Mouse (Mus musculus): Measurements from ENCODE around the gene Ssxb6. TPM values are rescaled to one million over a fixed set of nuclear protein-coding genes. Genes with fewer than 3 reads are reported as not detected.

Ssxb6 gene
- total RNA-seq (2023): not detected

DNA sequence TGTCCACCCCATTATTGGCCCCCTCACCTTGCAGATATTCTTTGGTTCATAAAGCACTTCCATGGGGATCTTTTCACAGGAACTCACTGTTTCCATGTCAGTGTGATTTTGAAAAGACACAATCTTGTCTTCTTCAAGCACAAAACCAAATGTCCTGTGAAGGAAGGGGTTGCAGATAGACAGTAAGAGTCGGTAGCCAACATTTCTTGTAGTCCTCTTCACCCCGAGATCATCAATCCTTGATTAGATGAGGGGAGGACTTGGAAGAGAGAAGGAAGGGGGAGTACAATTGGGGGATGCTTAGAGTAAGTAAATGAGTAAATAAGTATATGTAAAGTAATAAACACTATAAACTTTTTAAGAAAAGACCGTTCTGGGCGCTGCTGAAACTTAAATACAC, at the start of gene Ssxb6:
Gene Ssxb6, minus strand, starts transcription at position 101 of the 400 bp plus-strand sequence.

DNA sequence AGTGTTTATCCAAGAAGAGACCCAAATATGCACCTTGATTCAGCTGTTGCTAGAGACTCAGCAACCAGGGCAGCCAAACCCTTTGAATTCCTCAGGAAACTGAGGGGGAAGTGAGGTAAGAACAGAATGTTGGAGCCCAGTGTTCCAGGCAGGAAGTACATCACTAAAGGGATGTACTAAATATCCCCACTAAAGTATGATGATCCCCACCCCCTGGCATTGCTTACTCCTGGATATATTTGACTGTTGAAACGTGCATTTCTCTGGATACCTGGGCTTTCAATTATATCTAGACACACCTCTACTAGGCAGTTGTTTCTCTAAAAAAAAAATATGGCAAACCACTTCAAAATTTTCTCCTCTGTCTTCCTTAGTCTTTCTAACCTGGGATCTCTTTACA, 43.7 kb upstream of the Ssxb6 start, which contains the start of gene Ssxb3:
Gene Ssxb3, minus strand, starts transcription at position 101 of the 400 bp plus-strand sequence.

DNA sequence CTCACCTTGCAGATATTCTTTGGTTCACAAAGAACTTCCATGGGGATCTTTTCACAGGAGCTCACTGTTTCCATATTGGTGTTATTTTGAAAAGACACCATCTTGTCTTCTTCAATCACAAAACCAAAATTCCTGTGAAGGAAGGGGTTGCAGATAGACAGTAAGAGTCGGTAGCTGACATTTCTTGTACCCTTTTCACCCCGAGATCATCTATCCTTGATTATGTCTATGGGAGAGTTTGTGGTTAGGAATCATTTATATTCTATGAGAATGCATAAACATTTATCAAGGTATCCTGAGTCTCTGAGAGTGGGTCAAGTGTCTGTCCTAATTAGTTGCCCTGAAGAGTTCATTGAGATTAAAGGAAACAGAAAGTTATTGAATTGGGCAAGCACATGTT, 23.2 kb downstream of the Ssxb6 start, which contains the start of gene Gm14459:
Gene Gm14459, minus strand, starts transcription at position 101 of the 400 bp plus-strand sequence.

Other genes with a start within 250 kb of the Ssxb6 start
- not detected for gene Ssxb10, start 220.8 kb downstream of the Ssxb6 start, total RNA-seq (2023)
- gene Ssxb9, start 181.3 kb downstream of the Ssxb6 start, total RNA-seq (2023): not detected
- gene Ssxb1, start 134.9 kb downstream of the Ssxb6 start, total RNA-seq (2023): not detected
- gene Ssxb2, start 86.5 kb downstream of the Ssxb6 start, total RNA-seq (2023): not detected
- not detected for gene Gm14459, start 23.3 kb downstream of the Ssxb6 start, total RNA-seq (2023)
- not detected for gene Ssxb3, start 43.6 kb upstream of the Ssxb6 start, total RNA-seq (2023)
- not detected for gene Ssxb8, start 142.6 kb upstream of the Ssxb6 start, total RNA-seq (2023)
- gene Ssx9, start 200.2 kb upstream of the Ssxb6 start, total RNA-seq (2023): not detected